Mouse (Mus musculus): ENCODE measurements around the gene Plekhb1.

- no peak for TF ChIP-seq CTCF (IDR thresholded peaks at IDR 0.05; ENCODE audit: low read depth)
- no peak for TF ChIP-seq EP300 (IDR thresholded peaks at IDR 0.05; ENCODE audit: low read depth)
These were observed 53.3 kb downstream of the Plekhb1 start for GRCm38 (mm10) chr7:100608910-100609309.

Measured in heart, postnatal 0 days (tissue).